Mouse (Mus musculus) ES-Bruce4 (cell line): ENCODE data around the gene Ulk4.

Experiments used
- CTCF ChIP-seq: IDR thresholded peaks from one replicate; pipeline ENCODE4 v1.8.1; 2011; ENCODE audit warnings: low read depth, low read length
- EP300 ChIP-seq: IDR thresholded peaks from 2 replicates; pipeline ENCODE4 v1.6.1; 2011; ENCODE audit warnings: low read depth, low read length; ENCODE audit not compliant: insufficient read depth
- POLR2A ChIP-seq: IDR thresholded peaks from one replicate; pipeline ENCODE4 v1.8.1; 2011; ENCODE audit warnings: low read length; ENCODE audit not compliant: insufficient read depth

DNA sequence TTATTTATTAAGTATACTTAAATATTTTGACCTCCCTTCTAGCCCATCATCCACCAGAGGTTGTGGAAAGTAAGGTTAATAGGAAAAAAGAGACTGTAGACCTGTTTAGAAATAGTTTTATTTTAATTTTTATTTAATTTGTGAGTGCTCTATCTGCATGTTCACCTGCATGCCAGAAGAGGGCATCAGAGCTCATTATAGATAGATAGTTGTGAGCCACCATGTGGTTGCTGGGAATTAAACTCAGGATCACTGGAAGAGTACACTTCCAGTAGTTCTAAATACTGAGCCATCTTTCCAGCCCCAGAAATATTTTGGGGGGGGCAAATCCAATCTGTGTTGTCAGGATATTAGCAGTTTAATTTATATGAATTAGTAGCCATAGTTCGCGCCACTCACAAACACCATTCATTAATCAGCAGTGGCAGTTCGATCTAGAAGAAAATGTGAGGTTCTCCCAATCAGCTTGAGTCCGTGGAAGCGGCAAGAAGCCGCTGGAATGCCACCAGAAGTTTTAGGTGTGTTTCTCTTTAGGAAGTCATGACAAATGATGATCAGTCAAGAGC lies 6.7 kb upstream of the Ulk4 start:
- TF ChIP-seq CTCF (no peak), POLR2A (no peak), EP300 (no peak)
